Mouse (Mus musculus) urinary bladder, postnatal 36 days (tissue): ENCODE data around the gene Pdzrn4.

Experiments used
- DNase-seq, 2 experiments: peaks; one replicate each; pipeline ENCODE4 v3.0.0; 2022; ENCODE audit warnings: low spot score in 2 of 2, mixed read lengths in 1 of 2

Gene Pdzrn4

DNA sequence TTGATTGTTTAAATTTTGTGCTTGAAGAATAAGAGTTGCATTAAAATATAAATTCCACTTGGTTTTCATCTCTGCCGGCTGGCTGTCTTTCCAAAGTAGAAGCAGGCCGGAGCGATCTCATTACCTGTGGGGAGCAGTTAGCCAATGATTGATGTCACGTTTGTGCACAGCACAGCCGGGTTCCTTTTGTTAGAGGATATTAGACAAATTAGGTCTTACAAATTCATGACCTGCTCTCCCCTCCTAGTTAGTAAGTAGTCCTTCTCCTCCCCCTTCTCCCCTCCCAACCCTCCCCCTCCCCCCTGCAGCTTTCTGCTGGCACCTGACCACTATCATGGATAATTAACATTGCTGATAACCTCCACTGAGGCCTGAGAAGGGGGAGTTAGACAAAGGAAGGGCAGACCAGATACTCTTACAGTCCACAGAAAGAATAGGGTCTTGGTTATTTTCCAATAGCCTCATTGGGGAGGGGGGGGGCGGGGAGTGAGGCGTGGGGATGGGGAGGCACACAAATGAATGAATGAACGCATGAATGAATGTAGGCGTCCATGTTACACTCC lies 103.7 kb downstream of the Pdzrn4 start:
- no peak for DNase-seq

DNA sequence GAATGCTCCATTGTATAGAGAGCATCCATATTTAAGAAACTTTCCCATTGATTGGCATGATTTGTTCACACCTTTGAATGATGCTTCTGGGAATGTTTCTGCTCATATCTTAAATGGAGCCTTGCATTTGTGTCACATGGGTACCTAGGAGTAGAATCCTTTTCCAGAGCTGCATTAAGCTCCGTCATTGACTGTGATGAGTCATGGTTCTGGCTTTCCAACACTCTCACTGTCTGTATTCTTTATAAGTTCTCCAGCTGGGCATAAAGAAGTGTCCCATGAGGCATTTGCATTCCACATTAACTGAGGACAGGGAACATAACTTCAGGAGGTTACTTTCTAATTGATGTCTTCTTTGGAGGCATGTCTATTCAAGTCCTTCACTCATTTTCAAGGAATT lies 106.1 kb downstream of the Pdzrn4 start:
- no peak for DNase-seq

DNA sequence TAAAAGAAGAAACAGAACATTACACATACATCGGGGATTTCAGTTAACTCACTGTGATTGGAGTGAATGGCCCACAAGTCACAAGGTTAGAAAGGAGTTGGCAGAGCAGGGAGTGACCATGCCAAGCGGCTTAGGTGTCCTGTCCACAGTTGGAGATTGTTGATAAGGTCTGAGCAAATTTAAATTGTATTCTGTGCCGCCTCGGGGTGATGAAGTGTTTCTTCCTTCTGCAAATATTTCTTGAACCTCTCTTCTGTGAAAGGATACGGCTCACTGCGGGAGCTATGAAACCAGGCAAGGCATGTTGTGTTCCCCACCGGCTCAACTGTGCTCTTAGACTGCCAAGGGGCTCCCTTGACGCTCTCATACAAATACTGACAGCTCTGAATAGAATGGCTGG lies 112.7 kb downstream of the Pdzrn4 start:
- DNase-seq = no peak

DNA sequence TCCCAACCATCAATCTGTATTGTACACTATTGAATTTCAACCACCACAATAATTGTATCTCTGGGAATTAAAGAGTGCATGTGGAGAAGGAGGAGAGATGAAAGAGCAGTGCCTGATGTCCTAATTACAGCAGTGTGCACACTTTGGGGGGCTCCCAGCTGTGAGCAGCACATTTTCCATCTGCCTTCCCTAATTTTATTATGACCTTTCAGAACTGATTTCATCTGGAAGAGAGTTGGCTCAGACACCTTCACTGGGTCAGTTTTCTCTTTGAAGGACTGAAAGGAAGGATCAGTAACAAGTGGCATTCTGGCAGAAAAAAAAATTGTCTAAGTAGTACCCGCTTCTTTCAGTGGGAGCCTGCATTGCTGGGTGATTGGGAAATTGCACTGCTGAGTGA lies 119.0 kb downstream of the Pdzrn4 start:
- DNase-seq = no peak

DNA sequence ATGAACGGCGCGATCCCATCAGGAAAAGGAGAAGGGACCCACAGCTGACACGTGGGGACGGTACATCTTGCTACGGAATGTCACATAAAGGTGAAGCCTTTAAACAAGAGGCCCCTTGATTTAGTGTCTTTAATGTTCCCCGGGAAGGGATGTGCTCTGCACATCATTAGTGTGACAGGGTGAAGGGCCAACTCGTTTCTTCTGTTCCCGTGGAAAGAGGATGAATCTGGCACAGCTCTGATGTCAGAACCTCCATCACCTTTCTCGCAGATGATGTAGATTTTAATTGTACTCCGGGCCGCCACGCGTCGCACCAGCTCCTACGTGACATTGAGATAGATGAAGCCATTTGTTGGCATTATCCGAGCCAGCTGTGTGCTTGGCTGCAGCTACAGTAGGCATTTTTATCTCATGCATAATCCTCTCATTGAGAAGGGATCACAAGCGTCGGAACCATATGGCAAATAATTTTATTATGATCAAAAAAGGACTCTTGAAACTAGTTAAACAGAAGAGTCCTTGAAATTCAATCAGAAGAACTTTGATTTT lies 124.1 kb downstream of the Pdzrn4 start:
- no peak for DNase-seq

DNA sequence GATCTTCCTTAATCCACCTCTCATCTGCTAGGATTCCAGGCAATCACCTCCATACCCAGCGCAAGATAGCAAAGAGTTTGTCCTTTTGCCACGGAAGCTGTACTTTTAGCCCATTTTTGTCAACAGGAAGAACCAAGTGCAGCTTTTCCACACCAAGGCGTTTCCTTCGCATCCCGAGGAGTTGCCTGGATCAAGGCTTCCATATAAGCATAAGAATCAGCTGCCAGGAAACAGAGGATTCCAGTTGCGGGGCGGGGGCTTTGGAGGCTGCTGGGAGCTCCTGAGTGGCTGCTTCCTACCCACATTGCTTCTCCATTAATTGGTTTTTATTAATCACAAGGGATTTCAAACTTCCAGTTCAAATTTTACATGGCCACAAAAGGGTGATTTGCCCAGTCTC lies 125.0 kb downstream of the Pdzrn4 start:
- no peak for DNase-seq

DNA sequence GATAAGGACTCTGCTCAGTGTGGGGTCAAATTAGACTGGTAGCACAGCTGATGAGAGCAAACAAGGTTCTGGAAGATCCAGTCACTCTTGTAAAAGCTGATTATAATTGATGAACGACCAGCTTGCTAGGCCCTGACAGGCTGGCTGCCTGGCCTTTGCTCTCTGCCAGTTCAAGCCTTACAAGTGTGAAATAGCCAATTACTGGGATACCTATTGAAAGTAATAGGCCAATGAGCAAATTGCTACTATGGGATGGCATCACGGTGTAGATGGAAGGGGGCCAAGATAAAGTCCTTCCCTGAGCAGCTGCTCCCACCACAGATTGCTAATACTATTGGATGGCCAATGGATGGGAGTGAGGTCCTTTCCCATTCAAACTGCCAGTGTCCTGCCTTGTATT lies 128.2 kb downstream of the Pdzrn4 start:
- no peak for DNase-seq

DNA sequence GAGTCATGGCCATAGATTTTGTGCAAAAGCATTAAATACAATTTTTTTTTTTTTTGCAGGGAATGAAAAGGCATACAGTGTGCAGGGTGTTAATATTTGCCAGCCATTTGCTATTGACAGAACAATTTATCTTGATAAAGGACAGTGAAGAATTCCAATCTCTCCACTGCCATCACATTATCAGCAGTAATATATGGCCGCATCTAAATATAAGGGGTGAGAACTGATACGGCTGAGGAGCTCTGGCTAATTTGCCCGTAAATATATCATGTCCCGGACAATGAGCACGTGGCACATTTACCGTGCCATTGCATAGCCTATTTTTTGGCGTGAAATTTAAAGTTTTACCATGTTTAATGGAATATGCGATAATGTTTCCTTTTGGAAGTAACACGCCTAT lies 128.7 kb downstream of the Pdzrn4 start:
- DNase-seq = no peak

DNA sequence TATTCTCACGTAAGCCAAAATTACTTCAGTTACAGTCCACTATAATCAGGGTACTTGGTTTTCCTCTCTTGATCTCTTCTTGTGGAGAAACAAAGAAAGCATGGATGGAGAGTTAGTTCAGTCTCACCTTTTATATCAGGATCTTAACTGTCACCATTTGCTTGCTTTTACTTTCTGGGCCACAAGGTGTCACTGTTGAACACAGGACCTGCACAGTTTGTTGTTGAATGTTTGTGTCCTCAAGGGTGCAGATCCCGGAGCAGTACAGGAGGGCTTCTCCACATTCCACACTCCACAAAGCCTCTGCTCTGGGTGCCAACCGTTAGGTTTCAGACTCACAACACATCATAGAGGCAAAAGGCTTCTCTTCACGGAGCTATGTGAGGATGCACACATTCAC lies 130.1 kb downstream of the Pdzrn4 start:
- no peak for DNase-seq

DNA sequence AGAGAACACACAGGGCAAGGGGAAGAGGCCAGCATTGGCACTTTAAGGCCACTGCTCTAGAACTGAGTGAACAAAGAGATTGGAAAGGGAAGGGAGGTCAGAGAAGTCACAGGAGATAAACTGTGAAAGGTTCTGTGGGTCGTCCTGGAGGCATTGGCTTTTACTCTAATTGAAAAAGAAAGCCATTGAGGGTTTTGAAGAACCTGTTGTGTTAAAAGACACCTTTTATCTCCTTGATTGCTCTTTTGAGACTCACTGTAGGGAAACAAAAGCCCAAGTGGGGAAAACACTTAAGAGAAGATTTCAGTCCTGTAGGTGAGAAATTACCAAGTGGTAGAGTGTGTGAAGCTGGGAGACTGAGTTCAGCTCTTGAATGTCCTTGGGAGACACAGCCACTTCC lies 146.6 kb downstream of the Pdzrn4 start:
- DNase-seq = no peak

DNA sequence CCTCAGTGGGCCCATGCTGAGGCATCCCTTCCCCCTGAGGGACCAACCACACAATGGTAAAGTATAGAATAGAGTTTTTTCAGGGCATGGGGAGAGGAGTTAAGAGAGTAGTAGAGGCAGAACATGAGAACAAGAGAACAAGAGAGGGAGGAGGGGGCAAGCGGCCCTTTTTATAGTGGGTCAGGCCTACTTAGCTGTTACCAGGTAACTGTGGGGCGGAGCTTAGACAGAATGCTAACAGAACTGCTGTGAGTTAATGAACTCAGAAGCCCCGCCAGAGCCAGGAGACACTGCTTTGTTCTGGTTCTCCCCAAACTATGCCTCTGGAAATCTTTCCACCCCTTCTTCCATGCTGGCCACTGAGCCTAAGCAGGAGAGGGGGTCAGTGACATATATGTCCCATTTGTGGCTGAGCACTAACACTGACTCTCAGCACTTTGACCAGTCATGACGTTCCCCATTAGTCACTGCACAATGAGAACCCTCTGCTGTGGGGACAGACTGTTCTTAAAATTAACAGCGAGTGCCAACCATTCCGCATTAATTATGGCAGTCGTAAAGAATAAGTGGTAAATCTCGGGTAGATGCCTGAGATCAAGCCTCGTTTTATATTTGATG lies 150.7 kb downstream of the Pdzrn4 start:
- no peak for DNase-seq

DNA sequence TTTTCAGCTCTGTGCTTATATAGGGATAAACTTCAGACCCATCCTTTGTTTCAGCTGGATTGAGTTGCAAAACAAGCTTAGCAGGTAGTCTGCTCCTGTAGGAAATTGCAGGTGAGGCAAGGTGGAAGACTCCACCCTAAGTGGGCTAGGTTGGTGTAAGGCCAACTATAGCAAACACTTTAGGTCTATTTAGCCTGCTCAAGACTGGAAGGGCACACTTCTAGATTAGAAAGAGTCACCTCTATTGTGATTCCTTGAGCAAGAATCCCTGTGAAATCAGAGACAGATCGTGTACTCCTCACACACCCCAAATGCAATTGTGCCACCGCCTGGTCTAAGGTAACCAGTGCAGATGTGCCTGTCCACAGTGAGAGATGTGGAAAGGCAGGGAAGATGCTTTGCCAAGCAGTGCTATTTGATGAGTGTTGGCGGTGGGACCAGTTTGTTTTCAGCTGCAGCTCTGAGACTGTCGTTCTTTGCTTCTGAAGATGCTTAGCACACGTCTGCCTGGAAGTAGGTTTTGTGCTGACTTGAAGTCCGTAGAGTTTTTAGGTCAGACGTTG lies 158.4 kb downstream of the Pdzrn4 start:
- no peak for DNase-seq

DNA sequence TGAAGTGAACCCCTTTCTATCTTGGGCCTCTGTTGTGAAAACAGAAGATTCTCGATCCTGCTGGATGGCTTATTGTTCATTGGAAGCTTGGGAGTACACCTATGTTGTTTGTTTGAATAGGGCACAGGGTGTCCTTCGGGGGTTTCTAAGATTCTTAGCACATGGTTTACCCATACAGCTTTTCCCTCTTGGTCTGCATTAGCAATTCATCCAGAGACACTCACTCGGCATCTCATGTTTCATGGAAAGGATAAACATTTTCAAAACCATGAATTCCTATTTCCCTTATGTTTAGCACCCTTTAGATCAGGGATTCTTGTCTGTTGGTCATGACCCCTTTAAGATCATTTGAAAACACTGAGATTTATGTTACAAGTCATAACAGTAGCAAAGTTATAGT lies 159.0 kb downstream of the Pdzrn4 start:
- DNase-seq = no peak

DNA sequence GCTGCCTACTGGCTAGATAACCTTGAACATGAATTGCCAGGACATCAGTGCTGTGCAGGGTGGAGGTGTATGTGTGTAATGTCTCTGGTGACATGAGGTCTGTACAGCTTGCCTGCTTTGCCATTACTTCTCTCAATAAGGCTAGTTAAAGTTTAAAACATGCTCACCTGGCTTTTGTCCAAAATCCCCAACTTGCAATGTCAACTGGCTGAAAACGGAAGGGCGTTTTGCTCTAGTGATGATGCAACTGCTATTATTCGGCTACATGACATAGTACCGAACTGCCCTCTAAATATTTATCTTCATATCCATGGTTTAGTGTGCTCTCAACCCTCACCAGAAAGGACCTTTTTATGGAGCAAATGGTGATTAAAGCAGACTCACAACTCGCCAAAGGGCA lies 161.9 kb downstream of the Pdzrn4 start:
- no peak for DNase-seq

DNA sequence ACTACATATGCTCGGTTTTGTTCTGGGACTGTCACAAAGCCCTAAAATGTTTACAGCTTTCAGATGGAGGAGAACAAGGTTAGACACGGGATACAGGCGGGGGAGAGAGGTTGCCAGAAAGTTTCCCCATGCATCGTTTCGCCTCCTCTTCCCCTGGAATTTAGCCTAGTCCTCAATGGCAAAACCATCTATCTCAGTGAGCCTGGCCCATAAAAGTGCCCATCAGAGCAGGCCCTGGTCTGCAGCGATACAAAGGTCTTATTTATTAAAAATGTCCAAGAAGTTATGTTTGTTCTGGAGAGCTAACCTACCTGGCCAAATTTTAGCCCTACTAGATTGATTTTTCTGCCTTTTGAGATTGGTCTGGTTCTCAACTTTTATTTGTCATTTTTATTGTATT lies 165.5 kb downstream of the Pdzrn4 start:
- no peak for DNase-seq

DNA sequence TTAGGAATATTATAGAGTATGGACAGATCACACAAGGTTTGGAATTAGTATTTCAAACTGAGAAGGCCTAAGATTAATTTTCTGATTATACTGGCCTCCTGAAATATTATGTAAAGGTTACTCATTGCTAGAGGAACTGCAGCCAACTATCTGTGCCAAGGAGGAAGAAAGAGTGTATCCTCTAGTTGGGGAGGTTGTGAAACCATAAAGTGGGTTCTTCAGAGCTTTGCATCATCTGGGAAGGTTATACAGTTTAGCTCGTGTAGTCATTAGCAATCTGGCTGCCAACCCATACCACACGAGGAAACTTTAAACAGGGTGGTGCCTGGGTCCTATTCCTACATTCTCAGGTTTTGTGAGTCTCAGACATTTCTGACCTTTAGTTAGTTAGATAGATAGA lies 166.9 kb downstream of the Pdzrn4 start:
- DNase-seq = no peak

DNA sequence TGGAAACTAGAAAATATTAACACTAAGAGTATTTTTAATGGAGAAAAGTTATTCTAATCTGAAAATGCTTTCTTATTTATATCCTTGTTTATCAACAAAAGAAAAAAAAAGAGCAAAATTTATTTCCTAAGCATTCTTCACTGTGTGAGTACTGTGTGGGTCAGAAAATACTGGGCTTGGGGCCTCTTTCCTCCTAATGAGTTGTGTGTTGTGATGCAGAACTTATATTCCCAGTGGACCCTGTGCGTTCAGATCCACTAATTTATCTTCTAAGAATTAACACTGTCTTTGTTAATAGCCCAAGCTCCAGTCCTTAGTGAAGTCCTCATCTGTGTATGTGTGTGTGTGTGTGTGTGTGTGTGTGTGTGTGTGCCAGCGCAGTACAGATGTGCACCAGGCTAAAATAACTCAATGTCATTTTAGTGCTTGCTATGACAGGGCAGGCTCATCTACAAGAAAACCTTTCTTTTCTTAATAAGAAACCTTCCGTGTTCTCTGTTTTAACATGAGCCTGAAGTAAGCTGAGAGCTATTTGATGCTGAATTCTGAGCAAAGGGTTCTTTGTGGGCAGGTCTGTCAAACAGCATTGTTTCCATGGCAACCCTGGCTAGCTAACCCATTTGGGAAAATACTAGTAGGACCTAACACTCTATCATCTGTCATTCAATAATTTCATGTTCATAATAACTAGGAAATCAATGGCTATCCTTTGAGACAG lies 174.0 kb downstream of the Pdzrn4 start:
- no peak for DNase-seq

DNA sequence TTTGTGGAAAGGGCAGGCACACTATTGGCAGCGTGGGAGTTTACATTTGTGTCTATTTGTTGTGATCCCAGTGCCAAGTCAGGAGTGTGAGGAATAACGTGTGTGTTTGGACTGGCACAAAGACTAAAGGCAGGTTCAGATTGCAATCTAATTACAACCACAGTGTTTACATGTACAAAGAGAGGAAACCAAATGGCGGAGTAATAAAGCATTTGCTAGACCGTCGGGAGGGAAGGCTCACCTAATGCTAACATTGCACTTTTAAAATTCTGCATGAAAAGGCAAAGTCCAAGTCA lies 174.5 kb downstream of the Pdzrn4 start:
- DNase-seq = no peak

DNA sequence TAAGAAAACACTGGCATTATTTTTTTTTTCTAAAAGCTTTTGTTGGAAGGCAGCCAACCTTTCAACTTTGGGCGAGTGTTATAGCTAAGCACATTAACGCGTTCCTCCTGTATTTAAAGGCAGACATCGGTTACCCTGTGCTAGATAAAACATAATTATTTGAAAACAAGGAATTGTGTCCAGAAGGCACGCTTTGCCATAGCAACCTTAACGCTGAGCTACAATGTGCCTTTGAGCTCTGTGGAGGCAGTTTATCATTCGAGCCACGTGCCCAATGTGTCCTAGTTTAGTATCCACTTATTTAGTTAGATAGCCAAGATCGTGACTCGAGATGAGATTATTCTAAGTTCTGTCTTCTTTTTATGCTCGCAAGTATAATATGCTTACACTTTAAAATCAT lies 180.8 kb downstream of the Pdzrn4 start:
- no peak for DNase-seq

DNA sequence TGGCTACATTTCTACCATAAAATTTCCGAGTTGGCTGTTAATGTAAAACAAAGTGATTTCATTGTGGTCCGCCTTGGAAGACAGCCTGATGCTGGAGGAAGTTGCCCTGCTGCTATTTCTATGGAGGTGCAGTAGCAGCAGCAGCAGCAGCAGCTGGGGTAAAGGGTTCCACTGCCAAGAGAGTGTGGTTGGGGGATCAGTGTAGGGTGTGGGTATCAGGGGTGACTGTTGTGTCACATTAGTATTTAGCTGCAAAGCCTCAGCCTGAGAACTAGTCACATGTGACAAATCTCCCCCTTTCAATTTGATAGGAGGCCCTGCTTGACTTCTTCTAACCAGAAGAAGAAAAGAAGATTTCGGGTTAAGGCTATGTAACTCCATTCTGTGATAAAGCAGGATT lies 183.5 kb downstream of the Pdzrn4 start:
- DNase-seq = no peak

DNA sequence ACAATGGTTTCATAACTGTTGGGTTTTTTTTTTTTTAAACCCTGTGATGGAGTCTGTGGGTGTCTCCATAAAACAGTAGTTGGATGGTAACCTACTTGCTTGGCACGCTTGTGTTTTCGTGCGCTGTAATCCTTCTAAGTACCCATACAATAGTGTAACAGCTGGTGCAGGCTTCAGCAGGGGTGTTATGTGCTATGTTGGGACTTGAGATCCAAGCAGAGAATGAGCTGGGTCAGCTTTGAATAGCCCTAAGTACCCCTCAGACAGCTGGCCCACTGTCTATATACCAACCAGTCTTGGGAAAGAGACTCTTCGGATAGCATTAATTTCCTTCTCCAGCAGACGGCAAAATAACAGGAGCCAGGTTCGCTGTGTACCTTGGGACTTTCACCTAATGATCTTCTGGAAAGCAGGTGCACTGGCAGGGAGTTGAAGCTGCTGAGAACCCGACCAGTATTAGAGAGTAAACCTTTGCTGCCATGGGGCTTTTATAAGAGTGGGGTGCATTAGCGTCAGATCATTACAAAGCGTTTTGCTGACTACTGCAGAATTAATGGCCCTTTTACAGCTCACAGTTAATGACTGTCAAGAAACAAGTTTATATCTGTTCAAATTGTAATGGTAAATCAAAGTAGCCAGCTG lies 184.2 kb downstream of the Pdzrn4 start:
- DNase-seq = no peak

DNA sequence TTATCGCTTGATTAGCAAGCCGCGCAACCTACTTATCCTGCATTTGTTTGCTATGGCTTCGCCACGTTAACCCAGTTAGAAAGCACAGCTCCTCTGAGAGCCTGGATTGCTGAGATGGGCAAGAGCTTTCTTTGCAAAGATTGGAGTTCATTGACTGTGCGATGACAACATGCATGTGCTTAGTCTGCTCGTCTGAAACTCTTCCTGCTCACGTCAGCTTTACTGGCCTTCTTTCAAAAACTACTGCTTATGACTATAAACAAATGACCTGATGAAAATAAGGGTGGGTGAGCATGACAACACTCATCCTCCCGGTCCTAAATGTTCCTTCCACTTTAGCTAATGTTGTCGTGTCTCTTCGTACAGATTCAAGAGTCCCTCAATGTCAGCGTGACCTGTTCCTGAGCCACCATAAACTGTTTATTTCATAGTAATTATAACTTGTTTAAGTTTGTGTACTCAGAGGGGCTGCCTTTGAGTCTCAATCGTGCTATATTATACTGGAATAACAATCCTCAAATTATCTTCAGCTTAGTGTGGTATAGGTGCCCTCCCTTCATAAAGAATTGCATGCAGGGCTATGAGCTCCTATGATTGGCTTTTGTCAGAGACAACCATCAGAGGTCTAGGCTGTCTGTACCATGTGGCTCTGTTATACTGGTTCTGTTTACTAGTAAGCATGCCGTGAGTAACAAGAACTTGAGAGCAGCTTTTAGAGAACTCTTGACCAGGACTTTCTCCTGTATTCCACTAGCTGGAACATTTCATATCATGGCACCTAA lies 187.9 kb downstream of the Pdzrn4 start:
- no peak for DNase-seq
